Mouse (Mus musculus) large intestine, adult 2 months (tissue): ENCODE results near the gene Zfp217. TPM values are rescaled to one million over a fixed set of nuclear protein-coding genes. Genes with fewer than 3 reads are reported as not detected.

Experiments
- DNase-seq: peaks from one replicate; pipeline ENCODE4 v3.0.0-alpha.2; 2012; ENCODE audit warnings: low read depth, low spot score
- WGBS: fragments of 180-500 bp; shearing (Covaris S2); methylation state at CpG from one replicate; pipeline ENCODE4 v1.1.7; 2018; 5-methylcytosine and 5-hydroxymethylcytosine counted together
- polyA plus RNA-seq: library from polyadenylated mRNA; depleted of rRNA; stranded (reverse); fragments of >200 nt; gene quantifications from 2 replicates; pipeline ENCODE4 v1.2.3, GENCODE M21; 2012

The Zfp217 gene
- polyA plus RNA-seq, 1 experiment, result 8.7 TPM

DNA sequence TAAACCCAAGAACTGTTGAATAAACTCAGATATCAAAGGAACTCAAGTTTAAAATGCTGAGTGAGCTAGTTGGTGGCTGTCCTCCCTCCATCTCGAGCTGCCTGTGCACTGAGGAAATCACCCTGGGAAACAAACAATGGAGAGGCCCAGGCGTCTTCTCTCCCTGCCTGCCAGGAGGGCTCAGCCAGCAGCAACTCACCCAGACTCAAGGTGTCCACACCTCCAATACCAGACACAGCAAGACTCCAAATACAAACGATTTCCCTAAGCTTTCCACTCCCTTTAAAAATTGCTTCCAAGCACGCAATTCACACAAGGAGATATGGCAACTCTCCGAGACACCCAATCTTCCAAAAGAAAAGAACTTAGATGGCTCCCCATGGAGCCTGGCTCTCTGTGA is 38.4 kb downstream of the Zfp217 start:
- DNase-seq, result no peak
- 34% methylated on average over 5 of the region's 5 CpGs for WGBS

DNA sequence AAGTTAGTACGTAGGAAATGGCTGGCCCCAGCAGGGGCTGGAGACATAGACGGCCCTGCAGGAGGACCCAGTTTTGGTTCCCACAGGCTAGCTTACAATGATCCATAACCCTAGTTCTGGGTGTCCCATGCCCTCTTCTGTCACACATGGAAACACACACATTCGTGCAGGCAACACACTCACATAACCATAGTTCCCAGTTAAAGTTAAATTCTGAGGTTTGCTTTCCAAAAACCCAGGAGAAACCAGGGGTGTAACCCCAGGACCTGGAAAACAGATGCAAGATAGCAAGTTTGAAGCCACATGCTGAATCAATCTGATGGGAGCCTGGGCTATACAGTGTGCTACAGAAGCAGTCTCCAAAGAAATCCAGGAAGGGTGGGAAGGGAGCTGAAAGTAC is 40.1 kb downstream of the Zfp217 start:
- no peak for DNase-seq
- 77% methylated on average over 3 of the region's 3 CpGs for WGBS

DNA sequence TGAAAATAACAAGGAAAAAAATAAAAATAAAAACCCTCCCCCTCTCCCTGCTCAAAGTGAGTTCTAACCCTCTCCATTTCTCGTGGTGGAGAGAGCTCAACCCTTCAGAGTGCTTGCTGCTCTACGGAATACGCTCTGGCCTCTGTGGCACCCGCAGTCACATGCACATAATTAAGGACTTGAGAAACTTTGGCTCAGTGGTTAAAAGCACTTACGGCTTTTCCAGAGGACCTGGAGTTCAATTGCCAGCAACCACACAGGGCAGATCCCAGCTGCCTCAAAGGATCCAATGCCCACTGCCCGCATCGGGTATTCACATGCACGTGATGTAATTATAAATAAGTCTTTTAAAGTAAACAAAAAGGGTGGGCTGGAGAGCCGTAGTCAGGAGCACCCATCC is 41.9 kb downstream of the Zfp217 start:
- no peak for DNase-seq
- WGBS, result 65% methylated on average over 9 of the region's 9 CpGs

DNA sequence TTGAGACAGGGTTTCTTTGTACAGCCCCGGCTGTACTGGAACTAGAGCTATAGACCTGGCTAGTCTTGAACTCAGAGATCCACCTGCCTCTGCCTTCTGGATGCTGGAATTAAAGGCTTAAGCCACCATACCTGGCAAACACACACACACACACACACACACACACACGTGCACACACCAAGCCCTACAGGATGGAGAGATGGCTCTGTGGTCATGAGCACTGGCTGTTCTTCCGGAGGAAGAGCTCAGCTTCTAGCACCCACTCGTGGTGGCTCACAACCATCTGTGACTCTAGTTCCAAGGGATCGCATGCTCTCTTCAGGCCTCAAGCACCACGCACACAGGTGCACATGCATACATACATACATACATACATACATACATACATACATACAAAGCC is 43.5 kb downstream of the Zfp217 start:
- DNase-seq, result no peak
- 84% methylated on average over 6 of the region's 6 CpGs for WGBS

DNA sequence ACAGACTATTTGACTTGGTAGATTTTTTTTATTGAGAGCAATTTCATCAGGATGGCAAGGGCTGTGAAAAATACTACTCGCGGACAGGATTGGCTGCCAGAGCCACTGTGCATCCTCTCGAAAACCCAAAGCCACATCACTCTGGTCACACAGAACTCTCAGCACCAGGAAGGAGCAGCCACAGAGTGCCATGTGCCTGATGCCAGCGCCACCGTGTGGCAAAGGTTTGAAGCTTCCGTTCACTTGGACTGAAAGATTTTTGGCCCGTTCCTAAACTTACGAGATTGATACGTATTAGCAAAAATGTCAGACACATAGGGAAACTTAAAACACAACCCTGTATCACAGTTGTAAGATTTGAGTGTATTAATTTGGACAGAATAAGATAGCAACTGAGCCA is 44.1 kb downstream of the Zfp217 start:
- 33% methylated on average over 9 of the region's 9 CpGs for WGBS
- DNase-seq, result no peak

DNA sequence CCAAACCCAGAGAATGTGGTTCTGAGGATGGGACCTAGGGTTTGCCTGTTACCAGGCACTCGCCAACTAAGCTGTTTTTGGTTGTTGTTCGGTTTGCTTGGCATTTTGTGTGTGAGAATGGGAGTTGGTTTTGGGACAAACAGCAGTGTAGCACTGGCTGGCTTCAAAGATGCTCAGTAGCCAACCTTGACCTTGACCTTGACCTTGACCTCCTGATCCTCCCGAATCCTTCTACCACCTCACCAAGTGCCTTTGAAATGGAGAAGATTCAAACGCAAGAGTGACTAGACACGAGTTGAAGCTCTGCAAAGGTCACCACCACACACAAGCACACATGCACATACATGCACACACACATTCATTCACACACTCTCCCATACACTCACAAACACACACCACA is 44.6 kb downstream of the Zfp217 start:
- no peak for DNase-seq
- WGBS, result 74% methylated on average over 5 of the region's 5 CpGs

DNA sequence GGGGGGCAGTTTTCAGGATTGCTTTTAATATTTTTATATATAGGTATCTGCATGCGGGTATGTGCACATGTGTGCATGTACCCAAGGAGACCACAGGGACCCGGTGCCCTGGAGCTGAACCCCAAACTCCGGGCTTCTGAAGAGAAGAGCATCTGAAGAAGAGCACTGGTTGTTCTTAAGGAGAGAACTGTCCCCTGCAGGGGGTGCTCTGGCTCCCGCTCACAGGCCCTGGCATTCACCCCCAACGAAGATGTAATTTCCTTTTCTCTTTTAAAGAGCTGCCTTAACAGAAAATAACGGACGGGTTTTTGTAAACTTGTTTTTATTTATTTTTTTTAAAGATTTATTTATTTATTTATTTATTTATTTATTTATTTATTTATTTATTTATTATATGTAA is 46.0 kb downstream of the Zfp217 start:
- no peak for DNase-seq
- WGBS, result 68% methylated on average over 7 of the region's 7 CpGs

DNA sequence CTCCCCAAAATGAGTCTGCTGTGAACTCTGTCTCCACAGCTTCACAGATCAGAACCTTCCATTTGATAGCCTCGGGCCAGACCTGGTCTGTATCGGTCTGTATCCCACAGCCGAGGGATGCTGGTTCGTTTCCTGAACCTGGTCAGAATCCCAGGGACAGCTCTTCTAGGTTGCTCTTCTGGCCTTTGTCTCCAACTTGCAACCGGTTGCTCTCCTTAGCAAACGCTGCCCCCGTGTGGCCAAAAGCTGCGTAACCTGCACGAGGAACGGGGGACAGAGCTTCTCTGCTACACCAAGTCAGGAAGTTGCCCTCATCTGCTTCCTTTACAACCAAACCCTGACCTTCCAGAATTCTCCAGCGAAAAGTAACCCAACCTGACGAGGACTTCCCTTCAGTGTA is 46.8 kb downstream of the Zfp217 start:
- peak; percentile 85 for DNase-seq
- under 1% methylated on average over 12 of the region's 12 CpGs for WGBS

DNA sequence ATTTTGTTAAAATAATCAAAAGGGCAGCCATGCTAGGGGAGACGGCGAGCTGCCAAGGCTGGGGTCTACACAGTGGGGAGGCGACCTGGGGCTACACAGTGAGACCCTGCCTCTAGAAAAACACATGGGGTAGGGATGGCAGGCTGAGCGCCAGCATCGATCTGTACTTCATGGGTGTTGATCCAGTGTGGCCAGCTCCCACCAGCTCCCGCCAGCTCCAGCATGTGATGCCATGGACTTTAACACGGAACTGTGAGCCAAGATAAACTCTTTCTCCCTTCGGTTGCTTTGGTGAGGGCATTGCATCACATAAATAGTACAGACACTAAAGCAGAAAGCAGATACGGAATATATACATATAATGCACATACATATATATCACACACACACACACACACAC is 53.0 kb downstream of the Zfp217 start:
- no peak for DNase-seq

DNA sequence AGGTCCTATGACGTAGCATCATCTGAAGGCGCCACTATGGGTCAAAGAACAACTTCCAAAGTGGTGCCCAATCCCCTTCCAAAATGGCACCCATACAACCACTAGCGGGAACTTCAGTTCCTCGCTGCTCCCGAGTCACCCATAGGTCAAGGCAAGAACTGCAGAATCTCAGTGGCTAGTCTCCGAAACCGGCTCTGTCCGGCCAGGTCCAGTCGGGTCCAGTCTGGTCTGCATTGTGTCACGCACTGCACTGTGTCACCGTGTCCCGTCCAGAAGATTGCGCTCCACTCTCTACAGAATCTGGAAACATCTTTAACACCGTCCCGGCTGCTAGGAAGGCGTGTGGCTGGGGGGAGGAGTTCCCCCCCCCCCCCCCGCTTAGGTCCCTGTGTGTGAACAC is 53.7 kb downstream of the Zfp217 start:
- no peak for DNase-seq
- 92% methylated on average over 17 of the region's 17 CpGs for WGBS

More for the DNA sequence above, 53.0 kb downstream of the Zfp217 start:
- WGBS, result 65% methylated on average over 9 of the region's 9 CpGs

DNA sequence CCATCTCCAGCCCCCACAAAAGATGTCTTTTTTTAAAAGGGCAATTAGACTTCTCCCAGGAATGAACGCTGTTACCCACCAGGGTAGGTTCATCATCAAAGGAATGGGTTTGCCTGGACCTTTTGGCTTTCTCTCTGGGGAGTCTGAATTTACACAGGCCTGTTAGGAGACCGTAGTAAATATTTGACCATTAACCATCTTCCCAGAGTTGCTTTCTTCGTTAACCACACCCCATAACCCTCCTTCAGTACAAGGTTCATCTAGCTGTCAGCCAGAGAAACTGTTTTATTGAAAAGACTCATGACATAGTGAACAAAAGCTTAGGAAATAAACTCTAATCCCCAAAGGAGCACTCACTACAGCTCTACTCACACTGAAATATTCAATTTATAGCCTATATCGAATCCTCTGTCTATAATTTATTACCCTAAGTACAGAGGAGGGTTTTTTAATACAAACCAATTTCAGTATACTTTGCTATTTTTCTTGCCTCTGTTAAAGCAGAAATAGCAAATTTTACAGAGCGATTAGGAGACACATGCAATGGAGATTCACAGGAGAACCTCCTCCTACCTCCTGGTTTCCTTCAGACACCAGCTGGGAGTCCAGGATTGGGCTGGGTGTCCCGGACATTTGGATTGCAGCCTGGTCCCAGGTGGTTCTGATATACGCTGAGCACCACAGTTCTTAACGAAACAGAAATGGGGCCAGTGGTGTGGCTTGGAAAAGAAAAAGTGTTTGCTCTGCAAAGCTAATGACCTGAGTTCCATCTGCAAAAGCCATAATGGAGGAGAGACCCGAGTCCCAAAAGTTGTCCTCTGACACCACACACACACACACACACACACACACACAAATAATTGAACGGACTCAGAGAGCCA is 56.1 kb downstream of the Zfp217 start:
- no peak for DNase-seq
- WGBS, result 22% methylated on average over 10 of the region's 10 CpGs

DNA sequence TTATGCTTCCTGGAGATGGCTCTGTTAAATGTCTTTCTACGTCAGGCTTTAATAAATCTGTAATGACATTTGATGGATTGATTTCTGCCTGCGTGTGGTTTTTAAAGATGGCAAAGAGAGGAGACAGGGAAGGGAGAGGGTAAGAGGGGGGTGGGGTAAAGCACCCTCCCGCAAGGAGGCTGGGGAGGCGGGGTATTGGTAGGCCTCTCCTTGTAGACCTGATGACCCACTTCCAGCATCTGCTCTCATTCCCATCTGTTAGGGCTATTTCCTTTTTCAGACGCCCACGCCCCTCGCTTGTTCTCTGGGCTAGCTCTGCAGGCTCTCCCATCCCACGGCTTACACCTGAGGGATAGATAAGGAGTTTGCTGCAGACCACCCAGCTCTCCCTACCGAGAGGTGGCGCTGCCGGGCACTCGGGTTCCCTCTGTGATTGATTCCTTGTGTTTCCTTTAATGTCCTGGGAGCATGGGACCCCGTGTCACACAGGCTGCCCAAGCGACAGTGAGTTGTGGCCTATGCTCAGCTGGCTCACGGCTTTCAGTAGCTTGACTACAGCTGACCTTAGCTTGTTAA is 69.4 kb downstream of the Zfp217 start:
- no peak for DNase-seq
- whole genome bisulfite sequencing, result 65% methylated on average over 15 of the region's 15 CpGs

DNA sequence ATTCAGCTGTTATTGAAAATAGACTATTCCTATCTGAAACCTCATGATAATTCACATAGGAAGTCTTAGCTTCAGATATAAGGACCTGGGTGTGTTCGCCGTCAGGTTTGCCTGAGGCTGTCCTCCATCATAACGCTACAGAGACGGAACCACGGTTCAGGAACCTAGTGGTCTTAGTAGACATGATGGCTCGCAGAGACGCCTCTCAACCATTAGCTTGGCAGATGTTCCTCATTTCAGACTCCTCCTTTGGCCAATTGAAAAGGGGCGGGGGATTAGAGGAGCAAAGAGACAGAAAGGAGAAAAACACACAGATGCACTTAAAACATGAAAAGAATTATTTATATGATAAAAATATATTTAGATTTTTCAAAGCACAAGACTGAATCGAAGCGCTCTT is 69.9 kb downstream of the Zfp217 start:
- DNase-seq, result no peak
- 84% methylated on average over 10 of the region's 10 CpGs for WGBS

DNA sequence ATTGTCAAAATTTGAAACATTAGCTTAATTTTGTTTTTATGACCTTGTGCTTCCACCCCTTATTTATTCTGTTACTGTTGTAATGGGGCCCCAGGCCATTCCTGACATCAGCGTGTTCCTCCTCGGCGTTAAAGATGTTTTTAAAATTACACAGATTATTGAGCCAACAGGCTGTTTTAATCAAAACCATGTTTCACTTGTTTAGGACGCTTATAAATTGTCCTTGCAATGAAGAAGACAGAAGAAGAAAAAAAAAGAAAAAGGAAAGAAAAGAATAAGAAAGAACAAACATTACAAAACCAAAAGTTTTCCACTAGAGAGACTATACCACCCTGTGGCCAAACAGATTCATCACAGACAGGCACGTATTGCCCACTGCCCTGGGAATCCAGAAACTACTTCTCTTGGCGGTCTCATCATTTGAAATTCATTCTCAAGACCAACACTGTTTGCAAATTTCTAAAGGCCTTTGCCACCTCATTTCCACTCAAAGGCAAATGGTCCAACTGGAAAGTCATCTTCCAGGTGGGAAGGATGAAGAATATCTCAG is 70.9 kb downstream of the Zfp217 start:
- no peak for DNase-seq
- WGBS, result 69% methylated on average over 6 of the region's 6 CpGs

DNA sequence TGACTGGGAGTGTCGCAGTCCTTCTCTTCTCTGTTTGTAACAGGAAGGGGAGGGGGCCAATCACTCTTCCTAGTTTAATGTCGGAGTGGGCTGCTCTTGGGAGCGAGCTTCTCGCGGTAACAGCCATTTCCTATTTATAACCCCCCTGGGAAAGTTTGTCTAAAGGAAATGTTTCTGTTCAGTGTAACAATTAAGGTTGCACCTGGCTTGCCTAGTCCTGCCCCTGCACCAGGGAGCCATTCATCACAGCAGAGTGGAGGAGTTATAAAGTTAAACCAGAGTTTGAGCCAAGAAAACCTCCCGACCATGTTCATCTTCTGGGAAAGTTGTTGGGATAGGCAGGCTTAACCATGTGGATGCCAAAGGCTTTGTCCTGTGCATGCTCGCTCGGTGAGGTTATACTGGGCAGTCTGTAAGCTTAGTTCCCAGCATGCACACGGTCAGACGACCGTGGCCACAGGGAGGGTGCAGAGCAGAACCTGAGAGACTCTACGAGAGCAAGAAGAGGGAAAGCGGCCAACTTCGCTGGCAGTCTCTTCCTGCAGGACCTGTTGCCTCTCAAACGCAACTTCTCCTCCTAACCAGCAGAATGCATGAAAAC is 77.2 kb downstream of the Zfp217 start:
- 7% methylated on average over 15 of the region's 15 CpGs for WGBS
- no peak for DNase-seq

DNA sequence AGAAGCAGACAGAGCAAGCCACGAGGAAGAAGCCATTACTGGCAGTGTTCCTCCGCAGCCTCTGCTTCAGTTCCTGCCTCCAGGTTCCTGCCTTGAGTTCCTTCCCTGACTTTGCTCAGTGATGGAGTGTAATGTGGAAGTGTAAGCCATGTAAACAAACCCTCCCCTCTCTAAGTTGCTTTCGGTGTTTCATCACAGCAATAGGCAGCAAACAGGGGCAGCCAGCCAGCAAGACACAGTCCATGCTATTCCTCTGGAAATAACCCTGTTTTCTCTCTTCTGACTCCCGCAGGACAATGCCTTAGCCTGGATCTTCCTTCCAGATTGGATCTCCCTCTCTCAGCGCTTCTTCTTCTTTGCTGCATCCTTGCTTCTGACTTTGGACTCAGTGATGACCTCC is 77.9 kb downstream of the Zfp217 start:
- 71% methylated on average over 5 of the region's 5 CpGs for WGBS

DNA sequence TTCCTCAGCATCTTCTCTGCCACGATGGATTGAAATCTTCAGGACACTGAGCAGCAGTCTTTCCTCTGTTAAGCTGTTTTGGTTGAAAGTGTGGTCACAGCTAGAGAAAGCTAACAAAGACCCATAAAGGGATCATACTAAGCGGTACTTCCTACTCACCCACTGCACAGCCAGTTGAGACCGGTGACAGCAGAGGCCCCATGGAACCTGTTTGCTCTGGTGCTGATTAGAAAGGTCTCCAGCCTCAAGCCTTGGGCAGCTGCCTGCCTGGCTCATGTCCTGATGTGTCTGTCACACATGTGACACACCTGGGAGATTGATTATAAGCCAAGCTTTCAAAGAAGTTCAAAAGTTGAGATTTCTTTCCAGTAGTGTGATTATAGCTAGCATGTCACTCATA is 85.5 kb downstream of the Zfp217 start:
- no peak for DNase-seq

More for the DNA sequence above, 77.9 kb downstream of the Zfp217 start:
- no peak for DNase-seq

DNA sequence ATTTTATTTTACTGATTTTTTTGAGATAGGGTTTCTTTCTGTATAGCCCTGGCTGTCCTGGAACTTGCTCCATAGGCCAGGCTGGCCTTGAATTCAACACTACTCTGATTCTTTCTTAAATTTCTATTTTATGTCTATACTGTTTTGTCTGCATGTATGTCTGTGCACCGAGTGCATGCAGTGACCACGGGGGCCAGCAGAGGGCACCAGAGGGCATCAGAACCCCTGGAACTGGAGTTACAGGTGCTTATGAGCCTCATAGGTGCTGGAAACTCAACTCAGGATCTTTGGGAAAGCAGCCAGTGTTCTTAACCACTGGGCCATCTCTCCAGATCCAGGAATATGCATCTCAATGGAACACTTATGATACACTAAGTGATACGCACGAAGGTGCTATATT is 87.8 kb downstream of the Zfp217 start:
- no peak for DNase-seq
- WGBS, result 75% methylated on average over 4 of the region's 4 CpGs

More for the DNA sequence above, 85.5 kb downstream of the Zfp217 start:
- WGBS, result 68% methylated on average over 3 of the region's 3 CpGs

DNA sequence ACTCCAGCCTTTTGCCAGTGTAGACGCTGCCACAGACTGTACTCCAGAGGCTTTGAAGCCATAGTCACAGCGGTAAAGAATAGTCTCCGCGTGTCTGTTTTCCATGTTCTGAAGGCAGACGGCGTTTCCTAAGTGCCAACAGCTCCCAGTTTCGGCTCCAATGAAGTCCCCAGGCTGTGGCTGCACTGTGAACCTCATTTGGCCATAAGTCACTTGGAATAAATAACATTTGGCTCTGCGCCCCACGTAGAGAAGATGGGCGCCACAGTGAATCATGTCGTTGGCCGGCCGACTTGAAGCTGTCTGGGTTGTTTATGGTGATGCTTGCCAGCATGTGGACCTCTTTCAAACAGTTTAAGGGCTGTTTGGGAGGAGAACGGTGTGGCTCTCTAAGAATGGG is 89.1 kb downstream of the Zfp217 start:
- no peak for DNase-seq
- 73% methylated on average over 14 of the region's 14 CpGs for WGBS
